Mouse (Mus musculus) MEL (cell line): ENCODE results near the gene Map7d3.

Source experiments
- BHLHE40 ChIP-seq: IDR thresholded peaks from 2 replicates; pipeline ENCODE4 v1.6.1; 2012; ENCODE audit warnings: low read depth, mild to moderate bottlenecking, inconsistent platforms, low read length, improper control_type of control experiment, borderline replicate concordance
- CTCF ChIP-seq, 3 experiments: IDR thresholded peaks in 2 of 3; conservative IDR thresholded peaks in 1 of 3; 2 replicates each; pipeline ENCODE4 v1.5.1; 2011 to 2012; ENCODE audit warnings: low read length in 3 of 3, low read depth in 2 of 3, mild to moderate bottlenecking in 2 of 3, improper control_type of control experiment in 1 of 3, inconsistent platforms in 1 of 3, mixed read lengths in 1 of 3, moderate library complexity in 1 of 3; ENCODE audit not compliant: control insufficient read depth in 1 of 3, insufficient read depth in 1 of 3, poor library complexity in 1 of 3, severe bottlenecking in 1 of 3
- E2F4 ChIP-seq: IDR thresholded peaks from 2 replicates; pipeline ENCODE4 v1.6.1; 2011; ENCODE audit warnings: low read depth, low read length, improper control_type of control experiment, borderline replicate concordance
- JUND ChIP-seq: IDR thresholded peaks from 2 replicates; pipeline ENCODE4 v1.6.1; 2011; ENCODE audit warnings: low read depth, mild to moderate bottlenecking, improper control_type of control experiment, low read length
- KAT2A ChIP-seq: conservative IDR thresholded peaks from 2 replicates; pipeline ENCODE4 v1.6.1; 2012; ENCODE audit warnings: low read depth, low read length, improper control_type of control experiment, inconsistent platforms
- MAFK ChIP-seq: IDR thresholded peaks from 2 replicates; pipeline ENCODE4 v1.6.1; 2011; ENCODE audit warnings: low read depth, mild to moderate bottlenecking, low read length, improper control_type of control experiment, borderline replicate concordance
- NELFE ChIP-seq: IDR thresholded peaks from 2 replicates; pipeline ENCODE4 v1.6.1; 2011; ENCODE audit warnings: low read depth, low read length, improper control_type of control experiment
- POLR2A ChIP-seq, 2 experiments: IDR thresholded peaks; 2 replicates each; pipeline ENCODE4 v1.6.1; 2011 to 2012; ENCODE audit warnings: low read length in 2 of 2, mild to moderate bottlenecking in 2 of 2, control low read depth in 1 of 2, improper control_type of control experiment in 1 of 2, low read depth in 1 of 2, moderate library complexity in 1 of 2; ENCODE audit not compliant: control insufficient read depth in 1 of 2, insufficient read depth in 1 of 2, poor library complexity in 1 of 2
- SMC3 ChIP-seq: IDR thresholded peaks from 2 replicates; pipeline ENCODE4 v1.6.1; 2011; ENCODE audit warnings: low read depth, low read length, improper control_type of control experiment
- TBP ChIP-seq: IDR thresholded peaks from 2 replicates; pipeline ENCODE4 v1.8.0; 2011; ENCODE audit warnings: low read depth, low read length, improper control_type of control experiment
- TCF12 ChIP-seq: IDR thresholded peaks from 2 replicates; pipeline ENCODE4 v1.6.1; 2014; ENCODE audit warnings: low read depth, mild to moderate bottlenecking, inconsistent platforms, low read length, improper control_type of control experiment, moderate library complexity
- ZC3H11A ChIP-seq: IDR thresholded peaks from 2 replicates; pipeline ENCODE4 v1.6.1; 2012; ENCODE audit warnings: low read depth, mild to moderate bottlenecking, inconsistent platforms, low read length, improper control_type of control experiment
- ZMIZ1 ChIP-seq: IDR thresholded peaks from 2 replicates; pipeline ENCODE4 v1.6.1; 2012; ENCODE audit warnings: low read depth, mild to moderate bottlenecking, inconsistent platforms, low read length, improper control_type of control experiment, moderate library complexity
- ZNF384 ChIP-seq: IDR thresholded peaks from 2 replicates; pipeline ENCODE4 v1.6.1; 2012; ENCODE audit warnings: low read depth, mild to moderate bottlenecking, inconsistent platforms, low read length, improper control_type of control experiment

GRCm38 (mm10) chrX:56869863-56870262 is 47.7 kb upstream of the Map7d3 start, which contains the start of gene Adgrg4:
- TF ChIP-seq ZC3H11A (no peak), POLR2A (IDR thresholded peaks at IDR 0.05; ENCODE audit: control insufficient read depth in 1 of 2, insufficient read depth in 1 of 2, low read depth in 1 of 2, low read length in 2 of 2, poor library complexity in 1 of 2) (no peak), CTCF (IDR thresholded peaks at IDR 0.05 in 2 of 3, conservative IDR thresholded peaks at IDR 0.05 in 1 of 3; ENCODE audit: control insufficient read depth in 1 of 3, insufficient read depth in 1 of 3, low read depth in 2 of 3, low read length in 3 of 3, poor library complexity in 1 of 3, severe bottlenecking in 1 of 3) (no peak), TBP (no peak), ZMIZ1 (no peak), E2F4 (no peak), MAFK (no peak), NELFE (no peak), ZNF384 (no peak), TCF12 (no peak), JUND (no peak), KAT2A (no peak), BHLHE40 (no peak), SMC3 (no peak)
